Mouse (Mus musculus) heart, adult 11 months (tissue): ENCODE measurements around the gene Rab43.

Experiments used
- DNase-seq: peaks from one replicate; pipeline ENCODE4 v3.0.0; 2022

Rab43 gene

DNA sequence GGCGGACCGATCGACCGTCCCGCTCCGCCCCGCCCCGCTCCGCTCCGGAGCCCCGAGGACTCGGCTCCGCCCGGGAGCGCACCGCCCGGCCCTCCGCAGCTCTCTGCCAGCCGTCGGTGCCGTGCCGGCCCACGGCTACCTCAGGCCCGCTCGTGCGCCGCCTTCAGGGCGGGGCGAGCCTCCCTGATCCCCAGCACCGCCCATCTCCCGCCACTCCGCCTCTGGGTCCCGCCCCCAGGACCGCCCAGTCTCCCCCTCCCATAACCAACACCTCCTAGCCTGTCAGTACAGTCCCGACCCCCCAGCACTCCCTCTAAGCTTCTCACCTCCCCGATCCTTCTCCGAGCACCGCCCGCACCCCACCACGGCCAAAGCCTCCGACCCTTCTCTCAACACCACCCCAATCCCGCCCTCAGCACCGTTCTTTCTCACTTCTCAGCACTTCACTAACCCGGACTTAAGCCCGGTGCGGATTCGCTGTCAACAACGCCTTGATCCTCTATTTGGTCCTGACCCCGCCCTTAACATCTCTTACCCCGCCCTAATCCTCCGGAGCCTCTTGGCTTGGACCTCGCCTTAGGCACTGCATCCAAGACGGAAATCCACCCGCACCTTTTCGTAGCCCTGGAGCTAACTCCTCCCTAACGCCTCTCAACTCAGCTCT lies at the start of gene Rab43:
Gene Rab43, minus strand, starts transcription at position 490 of the 664 bp plus-strand sequence.
- peak; percentile 100 for DNase-seq

DNA sequence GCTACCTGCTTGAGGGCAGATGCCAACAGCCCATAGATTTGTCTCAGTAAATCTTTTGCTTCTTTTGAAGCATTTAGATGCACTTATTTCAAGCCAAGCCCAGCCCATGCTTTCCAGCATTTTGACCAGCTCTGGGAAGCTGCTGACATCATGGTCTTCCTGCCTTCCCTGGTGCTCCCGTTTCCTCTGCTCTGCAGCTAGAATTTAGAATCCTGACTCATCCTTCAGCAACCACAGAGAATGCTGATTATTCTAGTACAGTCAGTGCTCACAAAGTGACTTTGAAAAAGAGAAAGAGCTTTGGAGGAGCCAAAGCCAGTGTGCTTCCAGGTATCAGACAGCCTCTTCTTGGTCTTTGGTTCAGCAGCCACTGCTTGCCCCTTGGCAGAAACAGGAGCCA lies 45.1 kb upstream of the Rab43 start:
- no peak for DNase-seq

DNA sequence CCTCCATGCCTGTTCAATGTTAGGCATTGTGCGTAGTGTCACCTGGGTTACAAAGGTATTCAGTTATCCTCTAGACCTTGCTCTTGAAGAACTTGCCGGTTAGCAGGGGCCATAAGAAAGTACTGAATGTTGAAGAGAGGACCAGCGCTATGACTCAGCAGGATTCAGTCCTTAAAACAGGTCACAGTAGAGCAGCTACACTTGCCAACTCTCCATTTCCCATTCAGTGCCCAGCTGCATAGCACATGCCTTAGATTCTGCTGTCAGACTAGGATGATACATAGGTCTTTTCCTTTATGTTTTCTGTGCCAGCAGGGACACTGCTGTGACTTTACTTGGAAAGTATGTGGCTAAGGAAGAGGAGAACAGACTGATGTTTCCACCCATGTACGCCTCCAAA lies 41.5 kb upstream of the Rab43 start:
- no peak for DNase-seq

- no peak for DNase-seq
These were observed 39.9 kb upstream of the Rab43 start for GRCm38 (mm10) chr6:87851871-87852270.

DNA sequence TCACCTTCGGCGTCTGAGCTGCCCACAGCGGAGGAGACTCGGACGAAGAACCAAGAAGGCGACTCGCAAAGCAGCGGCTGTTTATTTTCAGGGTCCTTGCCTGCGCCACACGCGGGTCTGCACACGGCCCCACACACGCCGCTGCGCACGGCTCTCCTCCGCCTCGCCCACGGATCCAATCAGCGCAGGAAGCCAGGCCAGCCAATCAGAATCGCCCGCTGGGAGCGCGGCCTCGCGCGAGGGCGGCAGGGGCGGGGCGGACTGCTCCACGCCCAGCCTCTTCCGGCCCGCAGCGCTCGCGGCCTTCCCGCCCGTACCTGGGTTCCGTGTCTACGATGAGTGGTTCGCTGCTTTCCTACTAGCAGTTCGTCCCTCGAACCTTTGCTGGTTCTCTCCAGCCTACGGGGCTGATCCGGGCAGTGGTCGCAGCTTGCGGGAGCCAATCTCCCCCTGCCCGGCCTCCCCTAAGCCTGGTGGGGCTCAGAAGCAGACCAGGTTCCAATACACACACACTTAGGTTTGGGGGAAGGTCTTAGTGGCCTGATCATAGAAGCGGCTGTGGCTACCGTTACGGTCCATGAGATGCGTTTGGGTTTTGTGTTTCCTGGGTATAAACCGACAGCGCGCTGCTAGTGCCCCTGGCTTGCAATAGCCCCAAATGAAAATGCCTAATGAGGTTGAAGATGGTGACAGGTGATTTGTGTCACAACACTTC lies 39.1 kb upstream of the Rab43 start, which contains the start of gene Cnbp:
Gene Cnbp, minus strand, starts transcription at position 207 of the 715 bp plus-strand sequence.
- peak; percentile 100 for DNase-seq

DNA sequence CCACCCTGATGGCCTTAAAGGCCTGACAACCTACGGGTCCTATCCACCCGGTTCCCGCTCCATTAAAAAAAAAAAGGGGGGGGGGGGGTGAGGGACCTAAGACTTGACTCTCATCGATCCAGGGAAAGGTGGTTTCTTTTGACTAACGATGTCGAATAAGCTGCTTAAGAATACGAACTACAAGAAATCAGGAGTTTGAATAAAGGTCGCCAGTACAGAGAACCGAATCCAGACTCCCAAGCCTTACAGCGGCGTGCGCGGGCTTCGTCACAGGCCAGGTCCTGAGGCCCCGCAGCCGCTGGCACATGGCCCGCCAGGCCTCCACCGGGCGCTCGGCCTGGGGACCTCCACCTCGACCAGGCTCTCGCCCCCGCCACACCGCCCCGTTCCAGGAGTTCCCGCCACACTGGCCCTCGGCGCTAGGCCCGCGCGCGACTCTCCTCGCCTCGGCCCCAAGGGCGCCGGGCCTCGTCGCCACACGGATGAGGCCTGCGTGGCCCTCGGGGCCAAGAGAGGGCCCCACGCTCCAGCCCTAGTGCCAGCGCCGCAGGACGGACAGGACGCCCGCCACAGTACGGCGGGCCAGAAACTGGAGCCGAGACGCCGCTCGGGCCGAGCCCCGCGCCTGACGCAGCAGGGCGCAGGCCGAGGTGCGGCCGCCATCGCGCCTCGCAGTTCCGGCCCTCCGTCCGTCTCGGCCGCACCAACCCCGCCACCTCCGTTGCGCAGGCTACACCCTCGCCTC lies 38.4 kb upstream of the Rab43 start:
- DNase-seq, result no peak

DNA sequence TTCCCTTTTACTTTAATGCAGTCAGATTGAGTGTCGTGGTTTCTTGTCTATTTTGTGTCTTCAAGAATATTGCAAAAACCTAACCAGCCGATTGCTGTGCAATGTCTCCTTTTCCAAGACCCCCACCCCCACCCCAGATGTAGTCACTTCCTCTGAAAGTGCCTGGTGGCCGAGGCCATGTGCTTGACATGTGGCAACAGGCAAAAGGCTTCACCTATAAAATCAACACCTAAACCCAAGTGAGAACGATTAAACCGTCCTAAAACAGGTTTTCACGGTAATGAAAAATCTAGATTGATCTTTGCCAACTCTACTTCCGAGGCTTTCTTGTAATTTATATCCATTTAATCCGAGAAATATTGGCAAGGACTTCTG lies 37.8 kb upstream of the Rab43 start:
- no peak for DNase-seq

DNA sequence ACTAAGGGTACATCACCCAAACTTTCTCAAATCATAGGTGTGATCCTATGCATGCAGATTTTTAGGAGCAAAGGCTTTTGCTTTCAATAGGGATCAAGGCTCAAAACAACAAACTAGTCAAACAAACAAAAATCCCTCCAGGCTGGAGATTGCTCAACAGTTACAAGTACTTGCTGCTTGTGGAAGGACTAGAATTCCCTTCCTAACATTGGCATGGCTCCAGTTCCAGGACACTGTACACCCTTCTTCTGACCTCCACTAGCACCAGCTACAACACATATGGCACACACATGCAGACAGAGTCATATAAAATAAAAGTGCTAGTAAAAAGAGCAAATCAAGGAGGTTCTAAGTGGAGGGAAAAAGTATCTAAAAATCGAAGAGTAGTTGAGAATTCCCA lies 34.8 kb upstream of the Rab43 start:
- no peak for DNase-seq

DNA sequence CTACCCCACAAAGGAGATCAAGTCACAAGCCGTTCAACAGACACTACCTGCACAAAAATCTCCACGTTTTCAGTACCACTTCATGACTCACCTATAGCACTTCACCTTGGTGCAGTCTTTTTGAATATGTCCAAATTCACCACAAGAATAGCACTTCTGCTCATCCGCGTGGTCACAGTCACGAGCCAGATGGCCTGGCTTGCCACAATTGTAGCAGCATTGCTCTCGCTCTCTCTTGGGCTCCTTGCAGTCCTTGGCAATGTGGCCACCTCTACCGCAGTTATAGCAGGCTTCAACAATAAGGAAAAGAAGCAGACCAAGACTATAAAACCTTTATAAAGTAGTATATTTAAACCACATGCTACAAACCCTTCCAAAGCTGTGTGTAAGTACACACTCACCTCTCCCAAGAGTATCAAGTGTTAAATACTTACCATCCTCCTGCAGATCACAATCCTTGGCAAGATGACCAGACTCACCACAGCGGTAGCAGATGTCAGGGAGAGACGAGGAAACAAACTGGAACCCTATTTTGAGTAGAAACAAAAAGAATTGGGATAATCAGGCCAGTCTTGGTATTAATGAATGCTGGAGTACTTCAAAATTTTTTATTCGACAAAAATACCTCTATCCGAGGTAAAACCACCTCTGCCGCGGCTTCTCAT lies 33.2 kb upstream of the Rab43 start:
- no peak for DNase-seq

DNA sequence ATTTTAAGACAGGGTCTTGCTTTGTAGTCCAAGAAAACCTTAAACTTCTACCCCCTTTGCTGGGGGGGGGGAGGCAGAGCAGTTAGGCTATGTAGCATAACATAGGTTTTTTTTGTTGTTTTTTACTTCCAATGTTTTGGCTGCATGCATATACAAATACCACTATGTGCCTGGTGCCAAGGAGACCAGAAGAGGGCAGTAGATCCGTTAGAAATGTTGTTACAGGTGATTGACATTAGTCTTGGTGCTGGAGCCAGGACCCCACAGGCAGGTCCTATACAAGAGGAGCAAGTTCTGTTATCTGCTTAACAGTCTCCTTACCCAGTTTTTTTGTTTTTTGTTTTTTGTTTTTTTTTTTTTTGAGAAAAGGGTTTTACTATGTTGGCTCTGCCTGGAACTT lies 30.3 kb upstream of the Rab43 start:
- peak; percentile 75 for DNase-seq

DNA sequence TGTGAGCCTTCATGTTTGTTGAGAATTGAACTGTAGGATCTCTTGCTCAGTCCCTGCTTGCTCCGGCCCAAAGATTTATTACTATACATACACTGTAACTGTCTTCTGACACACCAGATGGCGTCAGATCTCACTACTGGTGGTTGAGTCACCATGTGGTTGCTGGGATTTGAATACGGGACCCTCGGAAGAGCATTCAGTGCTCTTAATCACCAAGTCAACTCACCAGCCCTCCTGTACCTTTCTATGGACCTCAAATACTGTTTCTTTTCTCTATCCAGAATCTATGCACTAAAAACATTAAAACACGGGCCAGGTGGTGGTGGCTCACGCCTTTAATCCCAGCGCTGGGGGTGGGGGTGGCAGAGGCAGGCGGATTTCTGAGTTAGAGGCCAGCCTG lies 29.7 kb upstream of the Rab43 start:
- DNase-seq, result peak; percentile 75

GRCm38 (mm10) chr6:87839797-87840341 lies 27.9 kb upstream of the Rab43 start:
- peak; percentile 58 for DNase-seq

DNA sequence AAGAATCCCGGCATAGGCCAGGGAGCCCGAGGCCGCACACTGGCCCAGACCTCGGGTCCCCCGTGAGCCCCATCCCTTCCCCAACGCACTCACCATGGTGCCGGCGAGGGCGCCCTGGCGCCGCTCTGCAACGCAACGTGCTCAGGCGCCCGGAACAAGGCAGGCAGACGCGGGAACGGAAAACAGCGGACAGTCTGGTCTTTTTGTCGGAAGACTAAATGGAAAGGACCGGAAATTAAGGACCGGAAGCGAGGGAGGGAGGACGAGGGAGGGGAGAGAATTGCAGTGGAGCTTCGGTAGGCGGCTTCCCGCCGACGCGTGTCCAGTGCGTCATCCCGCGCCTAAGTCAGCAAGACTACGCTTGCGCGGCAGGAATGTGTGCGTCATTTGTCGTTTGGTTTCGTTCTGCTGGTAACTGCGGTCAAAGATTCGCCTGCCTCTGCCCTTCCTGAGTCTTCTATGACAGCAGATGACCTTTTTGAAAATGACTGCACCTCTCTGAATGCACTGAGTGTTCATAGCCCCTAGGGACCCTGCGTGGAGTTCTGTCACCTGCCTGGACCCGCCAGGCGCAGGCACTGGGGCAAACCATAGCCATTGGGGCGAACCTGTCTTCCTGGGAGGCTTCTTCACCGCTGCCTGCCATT lies 26.7 kb upstream of the Rab43 start, which contains the start of gene Isy1:
Gene Isy1, minus strand, starts transcription at position 248 of the 647 bp plus-strand sequence.
- DNase-seq, result peak; percentile 99

DNA sequence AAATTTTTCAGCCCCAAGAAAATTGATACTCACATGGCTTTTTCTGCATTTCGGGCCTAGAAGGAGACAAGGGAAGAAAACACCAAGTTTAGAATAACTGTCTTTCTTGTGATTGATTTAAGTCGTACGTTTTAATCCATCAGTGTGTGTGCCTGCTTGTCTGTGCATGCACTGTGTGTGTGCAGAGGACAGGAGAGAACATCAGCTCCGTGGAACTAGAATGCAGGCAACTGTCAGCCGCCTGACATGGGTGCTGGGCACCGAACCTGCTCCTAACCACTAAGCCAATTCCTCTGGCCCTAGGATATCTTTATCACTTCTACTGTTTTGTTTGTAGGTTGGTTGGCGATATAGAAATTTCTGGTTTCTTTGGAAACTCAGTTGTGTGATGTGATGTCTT lies 23.7 kb upstream of the Rab43 start, which contains the start of gene Gm45140:
Gene Gm45140, minus strand, starts transcription at position 101 of the 400 bp plus-strand sequence.
- DNase-seq, result peak; percentile 43

DNA sequence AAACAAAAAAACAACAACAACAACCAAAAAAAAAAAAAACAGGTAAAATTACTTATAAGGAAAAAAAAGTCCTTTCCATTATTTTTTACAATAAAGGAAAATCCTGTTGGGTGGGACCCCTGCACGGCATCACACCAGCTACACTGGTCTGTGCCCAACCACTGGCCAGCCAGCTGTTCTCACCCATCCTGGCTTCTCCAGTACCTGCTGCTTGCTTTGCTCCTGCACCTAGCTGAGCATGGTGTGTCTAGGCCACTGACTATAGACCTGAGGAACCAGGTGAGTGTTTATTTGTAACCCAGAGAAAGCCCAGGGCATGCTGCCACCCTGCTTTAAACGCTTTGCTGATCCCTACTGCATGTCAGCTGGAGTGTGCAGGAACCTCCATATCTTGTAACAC lies 8.4 kb upstream of the Rab43 start:
- DNase-seq, result peak; percentile 84

DNA sequence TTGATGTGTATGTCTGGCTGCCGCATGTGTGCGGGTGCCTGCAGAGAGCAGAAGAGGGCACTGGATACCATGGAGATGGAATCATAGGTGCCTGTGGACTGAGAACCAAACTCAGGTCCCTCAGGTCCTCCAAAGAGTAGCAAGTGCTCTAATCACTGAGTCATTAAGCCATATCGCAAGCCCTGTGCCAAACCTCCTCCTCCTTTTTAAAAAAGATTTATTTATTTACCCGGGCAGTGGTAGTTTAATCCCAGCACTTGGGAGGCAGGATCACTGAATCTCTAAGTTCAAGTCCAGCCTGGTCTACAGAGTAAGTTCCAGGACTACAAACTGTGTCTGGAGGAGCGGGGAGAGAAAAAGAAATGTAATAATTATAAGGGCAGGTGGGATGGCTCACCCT lies 2.5 kb upstream of the Rab43 start:
- peak; percentile 65 for DNase-seq

DNA sequence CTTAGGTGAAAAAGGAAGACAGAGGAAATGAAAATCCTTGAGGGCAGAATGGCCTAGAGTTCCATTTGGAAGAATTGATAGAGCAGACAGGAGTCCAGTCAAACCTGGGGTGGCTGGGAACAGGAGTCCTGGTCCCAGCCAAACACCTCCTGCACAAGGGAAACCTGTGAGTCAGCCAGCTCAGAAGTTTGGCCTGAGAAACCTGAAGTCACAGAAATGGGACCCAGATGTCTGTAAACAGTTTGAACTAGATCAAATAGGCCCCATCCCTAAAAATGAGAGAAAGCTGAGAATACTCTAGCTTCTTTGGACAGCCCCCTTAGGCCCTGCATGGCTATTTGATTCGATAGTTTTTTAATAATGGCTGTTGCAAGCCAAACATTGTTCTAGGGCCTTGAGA lies 692 bp upstream of the Rab43 start:
- no peak for DNase-seq

DNA sequence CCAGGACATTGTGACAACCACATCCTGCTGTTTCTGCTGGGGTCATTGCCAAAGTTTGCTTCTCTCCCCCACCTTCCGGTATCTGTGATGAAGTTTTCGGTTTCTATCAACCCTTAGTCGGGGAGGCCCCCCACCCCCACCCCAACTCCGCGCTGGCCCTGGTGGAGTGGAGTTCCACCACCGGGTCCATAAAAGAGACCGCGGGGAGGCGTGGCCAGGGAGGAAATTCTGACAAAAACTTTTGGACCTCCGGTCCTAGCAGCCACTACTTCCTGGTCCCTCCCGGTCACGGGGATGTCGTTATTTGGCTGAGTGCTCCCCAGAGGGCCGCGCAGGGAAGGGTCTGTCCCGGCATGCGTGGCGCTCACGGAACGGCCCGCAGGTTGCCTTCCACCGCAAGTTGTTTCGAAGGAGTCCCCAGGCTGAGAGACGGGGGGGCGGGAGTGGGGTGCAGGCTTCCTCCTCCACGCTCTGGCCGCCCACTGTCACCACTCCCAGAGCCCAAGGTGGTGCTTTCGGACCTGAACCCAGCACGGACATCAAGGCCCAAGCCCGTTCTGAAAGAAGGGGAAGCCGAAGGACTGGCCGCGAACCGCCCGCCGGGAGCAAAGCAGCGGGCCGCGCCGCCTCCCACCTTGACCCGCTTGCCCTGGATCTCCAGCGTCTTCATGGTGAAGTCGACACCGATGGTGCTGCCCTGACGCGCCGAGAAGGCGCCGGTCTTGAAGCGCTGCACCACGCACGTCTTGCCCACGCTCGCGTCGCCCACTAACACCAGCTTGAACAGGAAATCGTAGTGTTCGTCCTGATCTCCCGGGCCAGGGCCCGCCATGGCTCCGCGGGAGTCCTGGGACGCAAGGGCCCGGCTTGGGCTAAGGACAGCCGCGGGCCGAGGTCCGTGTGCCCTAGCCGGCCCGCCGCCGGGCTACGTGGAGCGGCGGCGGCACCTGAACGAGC lies 973 bp downstream of the Rab43 start:
- DNase-seq, result peak; percentile 99

DNA sequence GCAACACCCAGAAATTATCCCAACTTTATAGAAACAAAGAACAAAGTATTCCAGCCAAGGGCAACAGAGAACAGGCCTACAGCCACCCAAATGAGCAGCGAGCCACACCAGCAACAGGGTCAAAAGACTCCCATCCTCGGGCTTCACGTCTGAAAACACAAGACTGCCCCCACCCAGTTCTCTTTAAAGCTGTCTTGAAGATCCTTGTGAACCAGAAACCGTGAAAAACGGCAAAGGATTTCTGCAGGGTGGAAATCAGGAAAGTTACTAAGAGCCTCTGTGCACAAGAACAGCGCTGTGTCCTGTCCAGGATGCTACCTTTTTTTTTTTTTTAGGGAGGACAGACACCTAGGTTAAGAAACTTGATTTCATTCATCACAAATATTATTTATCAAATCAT lies 1.7 kb downstream of the Rab43 start:
- peak; percentile 92 for DNase-seq

DNA sequence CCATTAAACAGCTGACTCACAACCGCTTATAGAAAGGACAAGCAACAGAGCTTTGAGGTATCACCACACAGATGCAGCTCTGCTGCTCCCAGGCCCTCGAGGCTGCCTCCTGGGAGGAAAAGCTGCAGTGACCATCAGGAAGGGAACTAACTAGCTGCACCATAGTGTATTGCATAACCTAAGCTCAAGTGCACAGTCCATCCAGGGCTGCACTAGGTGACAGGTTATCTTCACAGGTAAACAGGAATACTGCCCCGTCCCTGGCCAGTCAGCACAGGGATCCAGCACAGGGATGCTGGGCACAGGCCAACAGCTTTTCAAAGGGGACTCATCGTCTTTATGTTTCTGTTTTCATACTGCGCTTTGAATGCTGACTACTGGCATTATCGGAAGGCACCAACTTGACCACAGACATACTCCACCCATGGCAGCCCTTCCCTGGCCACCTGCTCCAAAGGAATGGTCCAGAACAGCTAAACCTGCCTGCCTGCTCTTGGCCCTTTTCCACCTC lies 2.3 kb downstream of the Rab43 start:
- DNase-seq, result peak; percentile 94

GRCm38 (mm10) chr6:87809144-87809543 lies 2.8 kb downstream of the Rab43 start:
- no peak for DNase-seq
